Mouse (Mus musculus) limb, embryonic 14.5 days (tissue): Measurements from ENCODE around the gene Phkg2. TPM values are rescaled to one million over a fixed set of nuclear protein-coding genes. Genes with fewer than 3 reads are reported as not detected.

Source experiments
- ATAC-seq: fragments of 200-750 bp; cut with Nextera tagmentation; 2 replicates; pipeline ENCODE4 v1.8.0; 2017; ENCODE audit warnings: low read depth, moderate number of reproducible peaks, moderate TSS enrichment; ENCODE audit not compliant: low FRiP score
- DNase-seq: peaks from one replicate; pipeline ENCODE4 v3.0.0-alpha.2; 2015; ENCODE audit warnings: low spot score
- H3K27ac ChIP-seq: fragments of 300-500 bp; sonication (generic); replicated peaks from 2 replicates; pipeline ENCODE4 v1.5.1; 2014; ENCODE audit warnings: low read depth, mild to moderate bottlenecking, low read length, moderate library complexity, mixed read lengths
- H3K27me3 ChIP-seq: fragments of 300-500 bp; sonication (generic); 2 replicates; pipeline ENCODE4 v1.6.1; 2014; ENCODE audit warnings: low read length, mixed read lengths; ENCODE audit not compliant: control insufficient read depth, insufficient read depth
- H3K36me3 ChIP-seq: fragments of 300-500 bp; sonication (generic); 2 replicates; pipeline ENCODE4 v1.6.1; 2014; ENCODE audit warnings: mild to moderate bottlenecking, low read length, moderate library complexity, mixed read lengths; ENCODE audit not compliant: control insufficient read depth, insufficient read depth
- H3K4me1 ChIP-seq: fragments of 300-500 bp; sonication (generic); 2 replicates; pipeline ENCODE4 v1.6.1; 2014; ENCODE audit warnings: antibody characterized with exemption, low read length, mixed read lengths; ENCODE audit not compliant: control insufficient read depth, insufficient read depth
- H3K4me2 ChIP-seq: fragments of 300-500 bp; sonication (generic); replicated peaks from 2 replicates; pipeline ENCODE4 v1.6.1; 2014; ENCODE audit warnings: low read depth, mild to moderate bottlenecking, low read length, moderate library complexity; ENCODE audit not compliant: severe bottlenecking
- H3K4me3 ChIP-seq: fragments of 300-500 bp; sonication (generic); replicated peaks from 2 replicates; pipeline ENCODE4 v1.5.1; 2014; ENCODE audit warnings: low read length
- H3K9ac ChIP-seq: fragments of 300-500 bp; sonication (generic); 2 replicates; pipeline ENCODE4 v1.6.1; 2014; ENCODE audit warnings: mild to moderate bottlenecking, low read depth, low read length, moderate library complexity; ENCODE audit not compliant: severe bottlenecking
- H3K9me3 ChIP-seq: fragments of 300-500 bp; sonication (generic); 2 replicates; pipeline ENCODE4 v1.6.1; 2016; ENCODE audit warnings: low read length; ENCODE audit not compliant: control insufficient read depth
- POLR2A ChIP-seq: fragments of 200-500 bp; IDR thresholded peaks from 2 replicates; pipeline ENCODE4 v1.8.0; 2012; ENCODE audit warnings: inconsistent platforms, mild to moderate bottlenecking, moderate library complexity, borderline replicate concordance; ENCODE audit not compliant: insufficient read depth, insufficient read length; ENCODE audit errors: extremely low read depth
- WGBS: fragments of 180-500 bp; shearing (Covaris S2); extraction: QIAGEN DNeasy Blood & Tissue Kit; methylation state at CpG from one replicate; pipeline ENCODE4 v1.1.7; 2014; 5-methylcytosine and 5-hydroxymethylcytosine counted together
- polyA plus RNA-seq, 2 experiments: library from polyadenylated mRNA; depleted of rRNA in 1 of 2; stranded (reverse) in 1 of 2; unstranded in 1 of 2; fragments of >200 nt; fragmentation: Nextera tagmentation in 1 of 2; extraction: Ambion mirVana in 1 of 2; gene quantifications; 2 replicates each; pipeline versions ENCODE4 v1.2.1 to v1.2.3; 2012 to 2014

Gene Phkg2
- polyA plus RNA-seq, 2 experiments: 36.3 to 99.1 TPM

DNA sequence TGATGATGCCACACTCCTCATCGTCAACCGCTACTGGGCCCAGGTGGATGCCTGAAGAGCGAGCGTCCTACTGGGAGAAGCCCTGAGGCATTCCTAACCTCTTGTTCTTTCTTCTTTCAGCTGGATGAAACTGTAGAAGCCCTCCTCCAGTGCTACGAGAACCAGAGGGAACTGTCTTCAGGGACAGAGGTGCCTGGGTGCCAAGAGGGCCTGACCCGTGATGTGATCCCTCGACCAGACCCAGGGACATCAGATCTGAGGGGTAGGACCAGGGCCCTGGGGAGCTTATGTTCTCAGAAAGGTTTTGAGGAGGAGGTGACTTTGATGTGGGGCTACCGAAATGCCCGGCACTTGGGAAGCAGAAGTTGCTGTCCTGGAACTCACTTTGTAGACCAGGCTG lies 16.5 kb downstream of the Phkg2 start:
- DNase-seq (no peak), ATAC-seq (no peak)
- Histone ChIP-seq H3K27me3 (no peaks in the 10 kb centered on the region), H3K27ac (no peak overlapping the region), H3K9me3 (no peaks in the 10 kb centered on the region), H3K4me1 (peaks cover 10% of the 10 kb centered on the region; the same call in 1 of the 2 replicates), H3K4me2 (peak overlapping the region; percentile 66), H3K4me3 (peak overlapping the region; percentile 91), H3K9ac (no peak overlapping the region), H3K36me3 (peaks cover 56% of the 10 kb centered on the region)
- WGBS: 91% methylated on average over 9 of the region's 9 CpGs
- no peak for TF ChIP-seq POLR2A

DNA sequence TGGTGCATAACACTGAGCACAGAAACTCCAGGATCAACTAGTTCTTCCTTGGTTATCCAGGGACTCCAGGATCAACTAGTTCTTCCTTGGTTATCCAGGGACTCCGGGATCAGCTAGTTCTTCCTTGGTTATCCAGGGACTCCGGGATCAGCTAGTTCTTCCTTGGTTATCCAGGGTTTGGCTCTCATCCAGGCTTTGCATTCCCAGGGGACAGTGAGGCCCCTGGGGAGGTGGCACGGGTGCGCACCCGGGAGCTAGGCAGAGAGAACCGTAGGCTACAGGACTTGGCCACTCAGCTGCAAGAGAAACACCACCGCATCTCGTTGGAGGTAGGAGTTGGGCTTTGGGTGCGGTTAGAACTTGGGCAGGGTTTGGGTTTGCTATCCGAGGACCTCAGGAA lies 18.0 kb downstream of the Phkg2 start:
- Histone ChIP-seq H3K4me1 (peaks cover 10% of the 10 kb centered on the region; the same call in 1 of the 2 replicates), H3K9ac (no peak overlapping the region), H3K27me3 (no peaks in the 10 kb centered on the region), H3K4me3 (no peak overlapping the region), H3K9me3 (no peaks in the 10 kb centered on the region), H3K36me3 (peaks cover 66% of the 10 kb centered on the region), H3K4me2 (no peak overlapping the region), H3K27ac (no peak overlapping the region)
- TF ChIP-seq POLR2A: no peak
- no peak for ATAC-seq
- 87% methylated on average over 10 of the region's 10 CpGs for WGBS
- no peak for DNase-seq

DNA sequence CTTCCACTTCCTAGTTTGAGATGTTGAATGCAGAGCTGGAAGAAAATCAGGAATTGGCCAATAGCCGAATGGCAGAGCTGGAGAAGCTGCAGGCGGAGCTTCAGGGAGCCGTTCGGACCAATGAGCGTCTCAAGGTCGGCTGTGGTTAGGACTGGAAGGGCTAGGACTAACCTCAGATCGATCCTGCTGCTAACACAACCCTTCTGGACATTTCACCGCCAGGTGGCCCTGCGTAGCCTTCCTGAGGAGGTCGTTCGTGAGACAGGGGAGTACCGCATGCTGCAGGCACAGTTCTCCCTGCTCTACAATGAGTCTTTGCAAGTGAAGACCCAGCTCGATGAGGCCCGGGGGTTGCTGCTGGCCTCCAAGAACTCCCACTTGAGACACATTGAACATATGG lies 19.4 kb downstream of the Phkg2 start:
- H3K4me3 ChIP-seq: no peak overlapping the region
- ATAC-seq: no peak
- no peaks in the 10 kb centered on the region for H3K9me3 ChIP-seq
- H3K36me3 ChIP-seq: peaks cover 80% of the 10 kb centered on the region
- no peak overlapping the region for H3K4me2 ChIP-seq
- no peak for DNase-seq
- no peaks in the 10 kb centered on the region for H3K27me3 ChIP-seq
- H3K27ac ChIP-seq: no peak overlapping the region
- H3K9ac ChIP-seq: no peak overlapping the region
- 90% methylated on average over 14 of the region's 14 CpGs for WGBS
- peaks cover 6% of the 10 kb centered on the region; the same call in 1 of the 2 replicates for H3K4me1 ChIP-seq
- TF ChIP-seq POLR2A: no peak

DNA sequence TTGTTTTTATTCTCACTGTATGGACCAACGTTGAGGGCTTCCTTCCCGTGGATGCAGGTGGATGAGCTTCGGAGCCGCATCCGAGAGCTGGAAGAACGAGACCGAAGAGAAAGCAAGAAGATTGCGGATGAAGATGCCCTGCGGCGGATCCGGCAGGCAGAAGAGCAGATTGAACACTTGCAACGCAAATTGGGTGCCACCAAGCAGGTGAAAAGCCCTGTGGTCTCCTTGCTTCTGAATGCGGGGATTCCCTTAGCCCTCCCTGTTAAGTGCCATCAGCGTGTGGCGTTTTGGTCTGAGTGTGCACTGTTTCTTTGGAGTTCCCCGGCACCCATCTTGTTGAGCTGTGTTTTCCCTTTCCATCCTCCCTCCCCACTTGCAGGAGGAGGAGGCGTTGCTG lies 23.6 kb downstream of the Phkg2 start:
- 96% methylated on average over 17 of the region's 17 CpGs for WGBS
- no peak for TF ChIP-seq POLR2A
- H3K9ac ChIP-seq: no peak overlapping the region
- H3K36me3 ChIP-seq: peaks cover 99% of the 10 kb centered on the region
- ATAC-seq (no peak), DNase-seq (no peak)
- H3K4me3 ChIP-seq: no peak overlapping the region
- no peaks in the 10 kb centered on the region for H3K4me1 ChIP-seq
- no peak overlapping the region for H3K4me2 ChIP-seq
- H3K27me3 ChIP-seq: no peaks in the 10 kb centered on the region
- H3K9me3 ChIP-seq: no peaks in the 10 kb centered on the region
- H3K27ac ChIP-seq: no peak overlapping the region

DNA sequence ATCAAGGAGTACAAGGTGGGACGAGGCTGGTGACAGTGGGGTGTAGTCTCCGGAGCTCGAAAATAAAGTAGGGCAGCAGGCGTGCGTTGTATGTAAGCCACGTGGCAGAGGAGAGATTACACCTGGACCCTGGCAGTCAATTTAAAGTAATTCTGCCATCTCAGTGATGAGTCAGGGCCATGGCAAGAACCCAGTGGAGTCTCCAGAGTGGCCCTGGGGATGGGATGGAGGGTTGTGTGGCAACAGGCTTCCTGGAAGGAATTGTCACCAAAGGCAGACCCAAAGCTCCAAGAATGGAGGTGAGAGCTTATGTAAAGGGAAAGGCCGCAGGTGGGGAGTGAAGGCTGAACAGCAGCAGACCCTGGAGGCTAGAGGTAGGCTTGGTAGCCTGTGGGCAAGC lies 27.5 kb downstream of the Phkg2 start:
- H3K36me3 ChIP-seq: peaks cover 98% of the 10 kb centered on the region
- H3K27me3 ChIP-seq: no peaks in the 10 kb centered on the region
- H3K27ac ChIP-seq: no peak overlapping the region
- no peak for ATAC-seq
- H3K9me3 ChIP-seq: no peaks in the 10 kb centered on the region
- TF ChIP-seq POLR2A: no peak
- no peak for DNase-seq
- H3K9ac ChIP-seq: no peak overlapping the region
- WGBS: 93% methylated on average over 7 of the region's 7 CpGs
- H3K4me2 ChIP-seq: no peak overlapping the region
- no peaks in the 10 kb centered on the region for H3K4me1 ChIP-seq
- H3K4me3 ChIP-seq: no peak overlapping the region

DNA sequence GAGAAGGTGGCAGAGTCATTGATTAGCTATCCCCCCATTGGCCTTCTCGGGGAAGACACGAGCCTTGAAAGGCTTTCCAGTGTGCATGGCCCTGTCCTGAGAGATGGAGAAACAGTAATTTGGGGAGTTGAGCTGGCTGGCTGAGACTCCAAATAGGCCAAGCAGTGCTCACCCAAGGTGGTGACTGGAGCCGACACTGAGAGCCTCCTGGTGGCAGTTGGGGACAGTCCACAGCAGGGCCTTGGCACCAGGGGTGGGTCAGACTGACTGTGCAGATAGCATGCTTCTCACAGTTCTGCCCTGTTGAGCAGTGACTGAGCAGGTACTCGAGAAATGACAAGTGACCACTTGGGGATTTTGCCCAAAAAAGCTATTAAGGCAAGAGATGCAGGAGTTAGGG lies 28.6 kb downstream of the Phkg2 start:
- ATAC-seq (no peak), DNase-seq (no peak)
- no peak for TF ChIP-seq POLR2A
- H3K9ac ChIP-seq: no peak overlapping the region
- no peak overlapping the region for H3K4me2 ChIP-seq
- H3K4me1 ChIP-seq: no peaks in the 10 kb centered on the region
- H3K4me3 ChIP-seq: no peak overlapping the region
- WGBS: 88% methylated on average over 4 of the region's 4 CpGs
- H3K36me3 ChIP-seq: peaks cover 96% of the 10 kb centered on the region
- no peaks in the 10 kb centered on the region for H3K27me3 ChIP-seq
- no peak overlapping the region for H3K27ac ChIP-seq
- no peaks in the 10 kb centered on the region for H3K9me3 ChIP-seq
